Mouse (Mus musculus) myocyte (in vitro differentiated cells): Measurements from ENCODE around the gene Bend7. TPM values are rescaled to one million over a fixed set of nuclear protein-coding genes. Genes with fewer than 3 reads are reported as not detected.
A peak's percentile ranks its signal among the peaks of the same experiment; 100 is the strongest.

Source experiments
- H3K27me3 ChIP-seq: one replicate; pipeline ENCODE4 v1.6.1; 2011; ENCODE audit not compliant: control insufficient read depth, insufficient read depth, insufficient read length
- H3K36me3 ChIP-seq: one replicate; pipeline ENCODE4 v1.6.1; 2011; ENCODE audit not compliant: control insufficient read depth, insufficient read depth
- H3K4me2 ChIP-seq: one replicate; pipeline ENCODE4 v1.6.1; 2011; ENCODE audit warnings: low read depth, control low read depth
- H3K4me3 ChIP-seq: one replicate; pipeline ENCODE4 v1.5.1; 2011; ENCODE audit warnings: mild to moderate bottlenecking, control low read depth, moderate library complexity
- H3K79me2 ChIP-seq: one replicate; pipeline ENCODE4 v1.6.1; 2011; ENCODE audit not compliant: control insufficient read depth, insufficient read depth
- H3ac ChIP-seq: one replicate; pipeline ENCODE4 v1.6.1; 2011; ENCODE audit not compliant: control insufficient read depth, insufficient read length
- CEBPB ChIP-seq: IDR thresholded peaks from 2 replicates; pipeline ENCODE4 v1.6.1; 2011; ENCODE audit warnings: mild to moderate bottlenecking, moderate library complexity; ENCODE audit not compliant: poor library complexity, insufficient read depth, severe bottlenecking
- E2F4 ChIP-seq: IDR thresholded peaks from one replicate; pipeline ENCODE4 v1.6.1; 2011; ENCODE audit warnings: mild to moderate bottlenecking, control low read depth, moderate library complexity; ENCODE audit not compliant: insufficient read depth
- MAX ChIP-seq: IDR thresholded peaks from one replicate; pipeline ENCODE4 v1.6.1; 2011; ENCODE audit warnings: low read depth, mild to moderate bottlenecking, control low read depth
- MYOD1 ChIP-seq, 3 experiments: IDR thresholded peaks; one replicate each; pipeline ENCODE4 v1.6.1; 2011; ENCODE audit warnings: control low read depth in 2 of 3, low read depth in 2 of 3, mild to moderate bottlenecking in 2 of 3, moderate library complexity in 1 of 3; ENCODE audit not compliant: insufficient read length in 2 of 3, control insufficient read depth in 1 of 3
- MYOG ChIP-seq, 3 experiments: IDR thresholded peaks; one replicate each; pipeline ENCODE4 v1.6.1; 2011; ENCODE audit warnings: control low read depth in 2 of 3, low read depth in 2 of 3, mild to moderate bottlenecking in 2 of 3; ENCODE audit not compliant: insufficient read length in 2 of 3, control insufficient read depth in 1 of 3, insufficient read depth in 1 of 3
- POLR2A ChIP-seq: IDR thresholded peaks from one replicate; pipeline ENCODE4 v1.6.1; 2011; ENCODE audit warnings: low read depth, mild to moderate bottlenecking, control low read depth, moderate library complexity; ENCODE audit not compliant: insufficient read length
- POLR2AphosphoS2 ChIP-seq: IDR thresholded peaks from one replicate; pipeline ENCODE4 v1.6.1; 2011; ENCODE audit warnings: low read depth, control low read depth; ENCODE audit not compliant: insufficient read length
- REST ChIP-seq: IDR thresholded peaks from one replicate; pipeline ENCODE4 v1.6.1; 2011; ENCODE audit warnings: mild to moderate bottlenecking, control low read depth, moderate library complexity; ENCODE audit not compliant: insufficient read depth, insufficient read length
- SRF ChIP-seq: IDR thresholded peaks from one replicate; pipeline ENCODE4 v1.6.1; 2011; ENCODE audit warnings: low read depth; ENCODE audit not compliant: control insufficient read depth, insufficient read length
- TCF12 ChIP-seq: IDR thresholded peaks from one replicate; pipeline ENCODE4 v1.6.1; 2011; ENCODE audit warnings: mild to moderate bottlenecking, control low read depth; ENCODE audit not compliant: poor library complexity, insufficient read depth, severe bottlenecking
- TCF3 ChIP-seq: IDR thresholded peaks from one replicate; pipeline ENCODE4 v1.6.1; 2011; ENCODE audit warnings: low read depth, control low read depth; ENCODE audit not compliant: insufficient read length
- USF1 ChIP-seq: IDR thresholded peaks from one replicate; pipeline ENCODE4 v1.6.1; 2011; ENCODE audit warnings: low read depth, mild to moderate bottlenecking, control low read depth, moderate library complexity
- polyA plus RNA-seq: library from polyadenylated mRNA; unstranded; fragments of >200 nt; fragmentation: generic; extraction: Trizol; gene quantifications from one replicate; pipeline ENCODE4 v1.2.1, GENCODE M21; 2012; ENCODE audit warnings: missing spikeins

Gene Bend7
- polyA plus RNA-seq, 1 experiment: not detected

DNA sequence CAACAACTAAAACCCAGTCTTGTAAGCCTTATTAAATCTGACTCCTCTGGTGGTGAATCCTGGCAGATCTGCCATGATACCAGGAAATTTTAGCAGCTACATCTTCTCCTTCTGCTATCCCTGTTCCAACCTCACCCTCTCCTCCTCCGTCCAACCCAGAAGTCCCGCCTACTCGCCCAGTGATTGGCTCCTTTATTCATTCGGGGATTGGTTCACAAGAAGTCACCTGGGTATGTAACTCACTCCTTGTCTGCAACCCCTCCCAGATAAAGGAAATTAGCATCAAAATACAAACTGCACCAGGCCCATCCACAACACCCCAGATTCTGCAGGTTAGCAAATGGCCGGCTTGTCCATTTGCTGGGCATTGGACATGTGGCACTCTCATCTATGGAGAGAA is 98.7 kb downstream of the Bend7 start:
- H3ac ChIP-seq: no peak overlapping the region

DNA sequence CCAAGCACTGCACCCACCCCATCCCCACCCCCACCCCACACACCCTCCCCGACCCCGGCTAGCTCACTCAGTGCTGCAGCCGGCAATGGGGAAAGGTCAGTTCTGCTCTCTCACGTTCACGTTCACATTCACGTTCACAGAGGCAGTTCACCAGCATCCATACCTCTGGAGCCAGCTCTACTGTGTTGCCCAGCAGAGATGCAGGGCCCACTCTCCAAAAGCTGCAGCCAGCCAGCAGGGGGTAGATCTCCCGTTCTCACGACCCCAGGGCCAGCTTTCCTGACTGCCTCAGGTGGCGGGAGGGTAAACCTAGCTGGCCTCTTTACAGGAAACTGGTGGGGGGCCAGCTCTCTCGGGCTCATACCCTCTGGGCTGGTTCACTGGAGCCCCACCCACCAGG is 100.0 kb downstream of the Bend7 start:
- no peak overlapping the region for H3K4me3 ChIP-seq
- H3ac ChIP-seq: no peak overlapping the region
- no peak overlapping the region for H3K4me2 ChIP-seq
- TF ChIP-seq SRF (no peak), E2F4 (no peak), CEBPB (no peak), TCF12 (no peak), USF1 (no peak), MAX (no peak)
- no peaks in the 10 kb centered on the region for H3K79me2 ChIP-seq
- no peaks in the 10 kb centered on the region for H3K36me3 ChIP-seq
- H3K27me3 ChIP-seq: peaks cover 43% of the 10 kb centered on the region

More for the DNA sequence above, 98.7 kb downstream of the Bend7 start:
- H3K4me3 ChIP-seq: no peak overlapping the region
- peaks cover 43% of the 10 kb centered on the region for H3K27me3 ChIP-seq
- no peak for TF ChIP-seq MAX
- TF ChIP-seq REST: no peak
- no peak for TF ChIP-seq MYOG (IDR thresholded peaks at IDR 0.05; ENCODE audit: control insufficient read depth in 1 of 3, insufficient read depth in 1 of 3, insufficient read length in 2 of 3, low read depth in 2 of 3)
- no peak for TF ChIP-seq USF1
- no peak for TF ChIP-seq TCF12
- no peak for TF ChIP-seq SRF
- no peak for TF ChIP-seq POLR2AphosphoS2
- no peak for TF ChIP-seq TCF3
- no peak for TF ChIP-seq POLR2A
- no peak for TF ChIP-seq E2F4
- no peak for TF ChIP-seq CEBPB
- no peak for TF ChIP-seq MYOD1 (IDR thresholded peaks at IDR 0.05; ENCODE audit: control insufficient read depth in 1 of 3, insufficient read length in 2 of 3, low read depth in 2 of 3)
- H3K4me2 ChIP-seq: no peak overlapping the region
- H3K36me3 ChIP-seq: no peaks in the 10 kb centered on the region
- H3K79me2 ChIP-seq: no peaks in the 10 kb centered on the region

DNA sequence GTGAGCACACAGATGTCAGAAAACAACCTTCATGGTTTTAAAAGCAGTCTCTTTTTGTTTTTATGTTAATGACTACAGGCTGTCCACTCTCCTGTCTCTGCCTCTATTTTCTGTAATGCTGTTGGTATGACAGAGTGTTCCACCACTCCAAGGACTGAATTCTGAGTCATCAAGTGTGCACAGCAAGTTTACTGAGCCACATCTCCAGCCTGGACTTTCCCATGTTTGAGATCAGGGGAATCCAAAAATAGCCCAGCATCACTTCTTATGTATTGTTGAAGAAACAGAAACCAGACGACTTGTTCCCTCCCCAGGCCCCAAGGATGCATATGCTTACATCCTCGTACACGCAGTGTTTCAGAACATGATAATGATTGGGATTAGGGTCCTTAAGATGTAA is 102.6 kb downstream of the Bend7 start:
- H3K4me3 ChIP-seq: no peak overlapping the region
- TF ChIP-seq USF1: no peak
- TF ChIP-seq REST: no peak
- TF ChIP-seq MYOG (IDR thresholded peaks at IDR 0.05; ENCODE audit: control insufficient read depth in 1 of 3, insufficient read depth in 1 of 3, insufficient read length in 2 of 3, low read depth in 2 of 3): no peak
- TF ChIP-seq CEBPB: no peak
- no peak for TF ChIP-seq SRF
- TF ChIP-seq E2F4: no peak
- TF ChIP-seq POLR2A: no peak
- no peak for TF ChIP-seq TCF12
- TF ChIP-seq MYOD1 (IDR thresholded peaks at IDR 0.05; ENCODE audit: control insufficient read depth in 1 of 3, insufficient read length in 2 of 3, low read depth in 2 of 3): no peak
- no peak for TF ChIP-seq TCF3
- TF ChIP-seq POLR2AphosphoS2: no peak
- no peak overlapping the region for H3K4me2 ChIP-seq
- no peaks in the 10 kb centered on the region for H3K36me3 ChIP-seq
- H3ac ChIP-seq: no peak overlapping the region
- peaks cover 36% of the 10 kb centered on the region for H3K27me3 ChIP-seq
- no peaks in the 10 kb centered on the region for H3K79me2 ChIP-seq

DNA sequence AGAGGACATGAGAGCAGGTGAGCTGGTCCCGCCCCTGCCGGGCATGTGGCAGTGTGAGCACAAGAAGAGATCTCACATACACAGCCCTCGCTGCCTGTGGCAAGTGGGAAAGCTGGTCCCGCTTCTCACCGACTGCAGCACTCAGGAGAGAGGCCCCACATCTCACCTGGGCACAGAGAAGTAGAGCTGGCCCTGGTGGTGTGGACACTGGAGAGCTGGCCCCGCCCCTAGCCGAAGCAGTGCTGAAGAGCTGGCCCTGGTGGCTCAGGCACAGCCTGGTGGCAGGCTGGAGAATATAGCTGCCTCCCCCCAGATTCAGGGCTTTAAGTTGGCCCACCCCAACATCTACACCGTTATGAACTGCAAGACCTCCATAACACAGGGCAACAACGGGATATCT is 106.4 kb downstream of the Bend7 start:
- H3K4me3 ChIP-seq: no peak overlapping the region
- H3K27me3 ChIP-seq: peaks cover 24% of the 10 kb centered on the region
- no peak overlapping the region for H3ac ChIP-seq
- TF ChIP-seq CEBPB (no peak), POLR2A (no peak), POLR2AphosphoS2 (no peak), USF1 (no peak), TCF3 (no peak), REST (no peak), MYOD1 (IDR thresholded peaks at IDR 0.05; ENCODE audit: control insufficient read depth in 1 of 3, insufficient read length in 2 of 3, low read depth in 2 of 3) (no peak), MAX (no peak), TCF12 (no peak), E2F4 (no peak), SRF (no peak), MYOG (IDR thresholded peaks at IDR 0.05; ENCODE audit: control insufficient read depth in 1 of 3, insufficient read depth in 1 of 3, insufficient read length in 2 of 3, low read depth in 2 of 3) (no peak)
- H3K79me2 ChIP-seq: no peaks in the 10 kb centered on the region
- H3K36me3 ChIP-seq: no peaks in the 10 kb centered on the region
- no peak overlapping the region for H3K4me2 ChIP-seq

DNA sequence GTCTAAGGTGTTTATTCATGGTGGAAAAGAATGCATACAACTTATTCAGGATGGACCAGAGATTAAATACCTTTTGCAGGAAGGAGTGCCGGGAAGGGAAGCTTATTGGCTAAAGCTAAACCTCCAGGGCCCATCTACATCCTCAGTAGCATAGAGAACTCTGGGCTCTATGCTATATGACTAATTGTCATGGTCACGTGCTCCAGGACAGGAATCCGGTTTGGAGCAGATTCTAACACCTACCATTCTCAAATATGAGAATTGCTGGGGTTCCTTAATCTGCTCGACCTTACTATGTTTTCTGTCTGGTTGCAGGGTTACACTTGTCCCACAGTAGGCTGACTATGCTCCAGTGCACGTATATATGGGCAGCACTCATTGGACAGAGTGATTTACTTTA is 110.4 kb downstream of the Bend7 start:
- H3ac ChIP-seq: no peak overlapping the region
- no peaks in the 10 kb centered on the region for H3K36me3 ChIP-seq
- H3K79me2 ChIP-seq: no peaks in the 10 kb centered on the region
- H3K27me3 ChIP-seq: peaks cover 45% of the 10 kb centered on the region
- no peak overlapping the region for H3K4me3 ChIP-seq
- TF ChIP-seq TCF12 (no peak), USF1 (peak; percentile 30), CEBPB (no peak), MYOD1 (IDR thresholded peaks at IDR 0.05; ENCODE audit: control insufficient read depth in 1 of 3, insufficient read length in 2 of 3, low read depth in 2 of 3) (no peak)
- H3K4me2 ChIP-seq: no peak overlapping the region
